Mouse (Mus musculus) bone marrow, adult 2 months (tissue): ENCODE data around the gene Gm13769. TPM values are rescaled to one million over a fixed set of nuclear protein-coding genes. Genes with fewer than 3 reads are reported as not detected.
"Not testable (repeated sequence)": the region's sequence is repeated elsewhere in the genome, so short reads cannot be mapped to it uniquely, and the experiment has no call there.

Experiments used
- H3K27ac ChIP-seq: fragments of 200-500 bp; 2 replicates; pipeline ENCODE4 v1.5.1; 2012; ENCODE audit warnings: low read depth, mild to moderate bottlenecking, control low read depth, inconsistent platforms, low read length; ENCODE audit not compliant: control insufficient read depth, poor library complexity, insufficient read depth
- H3K4me1 ChIP-seq: fragments of 200-500 bp; 2 replicates; pipeline ENCODE4 v1.6.1; 2011; ENCODE audit warnings: low read length; ENCODE audit not compliant: control insufficient read depth, insufficient read depth
- H3K4me3 ChIP-seq: fragments of 200-500 bp; replicated peaks from 2 replicates; pipeline ENCODE3; 2011; ENCODE audit warnings: mild to moderate bottlenecking, low read depth, low read length, control low read depth; ENCODE audit not compliant: control insufficient read depth
- CTCF ChIP-seq: fragments of 200-500 bp; IDR thresholded peaks from 2 replicates; pipeline ENCODE4 v1.5.1; 2011; ENCODE audit warnings: low read length, control low read depth; ENCODE audit not compliant: control insufficient read depth, insufficient read depth
- POLR2A ChIP-seq: fragments of 200-500 bp; IDR thresholded peaks from 2 replicates; pipeline ENCODE4 v1.6.1; 2011; ENCODE audit warnings: low read depth, mild to moderate bottlenecking, control low read depth, low read length, borderline replicate concordance; ENCODE audit not compliant: control insufficient read depth
- WGBS: fragments of 180-500 bp; shearing (Covaris S2); methylation state at CpG from one replicate; pipeline ENCODE4 v1.1.7; 2018; 5-methylcytosine and 5-hydroxymethylcytosine counted together
- polyA plus RNA-seq: library from polyadenylated mRNA; stranded (reverse); fragments of >200 nt; gene quantifications from 2 replicates; pipeline ENCODE4 v1.2.4, GENCODE M21; 2011; ENCODE audit warnings: low replicate concordance; ENCODE audit not compliant: missing spikeins, insufficient read depth, insufficient read length

Gm13769 gene
- polyA plus RNA-seq: not detected in 2 replicates

- H3K27ac ChIP-seq, H3K4me1 ChIP-seq, H3K4me3 ChIP-seq: not testable (repeated sequence)
- WGBS: no CpG with 5 or more reads among the region's 6 CpGs
These were observed at the start of gene Gm13769 for GRCm38 (mm10) chr2:90321900-90322299. Gene Gm13769 (plus strand): TSS chr2:90322200.

- Histone ChIP-seq H3K4me3 (no peak within 1 kb of the TSS), H3K4me1 (no peaks in the 10 kb centered on the region), H3K27ac (no peak within 1 kb of the TSS)
- 86% methylated on average over 6 of the region's 6 CpGs for WGBS
- no peak for TF ChIP-seq CTCF
- TF ChIP-seq POLR2A: no peak
These were observed 29.3 kb upstream of the Gm13769 start, which contains the start of gene Olfr1272 for GRCm38 (mm10) chr2:90292741-90293140. Gene Olfr1272 (minus strand): TSS chr2:90292841.

- H3K27ac ChIP-seq, H3K4me3 ChIP-seq, H3K4me1 ChIP-seq: not testable (repeated sequence)
- WGBS: no CpG with 5 or more reads among the region's 4 CpGs
These were observed 24.7 kb downstream of the Gm13769 start for GRCm38 (mm10) chr2:90346694-90347093.

GRCm38 (mm10) chr2:90351047-90351446, 29.0 kb downstream of the Gm13769 start:
- H3K4me1 ChIP-seq, H3K27ac ChIP-seq, H3K4me3 ChIP-seq: not testable (repeated sequence)
- WGBS: no CpG with 5 or more reads among the region's 6 CpGs

GRCm38 (mm10) chr2:90351540-90351939, 29.5 kb downstream of the Gm13769 start:
- not testable (repeated sequence) for H3K27ac ChIP-seq, H3K4me3 ChIP-seq, H3K4me1 ChIP-seq
- no CpG with 5 or more reads among the region's 3 CpGs for WGBS

GRCm38 (mm10) chr2:90359229-90359628, 37.2 kb downstream of the Gm13769 start:
- not testable (repeated sequence) for H3K27ac ChIP-seq, H3K4me3 ChIP-seq, H3K4me1 ChIP-seq
- no CpG with 5 or more reads among the region's 5 CpGs for WGBS

GRCm38 (mm10) chr2:90360199-90360598, 38.2 kb downstream of the Gm13769 start:
- WGBS: no CpG with 5 or more reads among the region's 4 CpGs
- H3K4me1 ChIP-seq, H3K4me3 ChIP-seq, H3K27ac ChIP-seq: not testable (repeated sequence)

Other genes starting within 250 kb of the Gm13769 start
- not detected in 2 replicates for gene Olfr1269, start 200.8 kb upstream of the Gm13769 start, polyA plus RNA-seq
- gene Olfr32, start 179.9 kb upstream of the Gm13769 start, polyA plus RNA-seq: not detected in 2 replicates
- not detected in 2 replicates for gene Olfr1270, start 169.1 kb upstream of the Gm13769 start, polyA plus RNA-seq
- 4.3 and 7.4 TPM in 2 replicates for gene Olfr1506, start 97.7 kb upstream of the Gm13769 start, polyA plus RNA-seq
- gene Olfr142, start 64.6 kb upstream of the Gm13769 start, polyA plus RNA-seq: not detected in 2 replicates
- gene Olfr1271, start 51.2 kb upstream of the Gm13769 start, polyA plus RNA-seq: 0.25 and 0.97 TPM in 2 replicates
- gene Olfr1272, start 29.4 kb upstream of the Gm13769 start, polyA plus RNA-seq: not detected in 2 replicates
- not detected in 2 replicates for gene Olfr1274-ps, start 76.5 kb downstream of the Gm13769 start, polyA plus RNA-seq